Mouse (Mus musculus) megakaryocyte, adult 5-6 weeks (primary cell): ENCODE measurements around the gene Fhl4. TPM values are rescaled to one million over a fixed set of nuclear protein-coding genes. Genes with fewer than 3 reads are reported as not detected.

ENCODE experiments used
- ATAC-seq: 2 replicates; pipeline ENCODE4 v1.8.0; 2016; ENCODE audit warnings: mild to moderate bottlenecking, inconsistent platforms; ENCODE audit not compliant: poor library complexity, severe bottlenecking
- total RNA-seq, 2 experiments: library from RNA; stranded (forward) in 1 of 2; stranded (reverse) in 1 of 2; fragments of 153-499, 151-499 nt in 1 of 2; fragments of 221-1000, 200-1000 nt in 1 of 2; gene quantifications; 2 replicates each; pipeline versions ENCODE4 v1.2.3 to v1.2.4; 2015 to 2017

Gene Fhl4
- 0.09 TPM in 1 of 2 replicates, not detected in the other for total RNA-seq (2015)
- 0.57 TPM in 1 of 2 replicates, not detected in the other for total RNA-seq (2017)

- peak; percentile 81 for ATAC-seq
These were observed at the start of gene Fhl4, which contains the start of gene Tmem263 for GRCm38 (mm10) chr10:85102247-85103084. Gene Fhl4, minus strand, starts transcription at chr10:85102495. Gene Tmem263, plus strand, starts transcription at chr10:85102627.

- no peak for ATAC-seq
These were observed 46.9 kb upstream of the Fhl4 start for GRCm38 (mm10) chr10:85149226-85149625.

- ATAC-seq: no peak
These were observed 44.0 kb upstream of the Fhl4 start for GRCm38 (mm10) chr10:85146282-85146681.

DNA sequence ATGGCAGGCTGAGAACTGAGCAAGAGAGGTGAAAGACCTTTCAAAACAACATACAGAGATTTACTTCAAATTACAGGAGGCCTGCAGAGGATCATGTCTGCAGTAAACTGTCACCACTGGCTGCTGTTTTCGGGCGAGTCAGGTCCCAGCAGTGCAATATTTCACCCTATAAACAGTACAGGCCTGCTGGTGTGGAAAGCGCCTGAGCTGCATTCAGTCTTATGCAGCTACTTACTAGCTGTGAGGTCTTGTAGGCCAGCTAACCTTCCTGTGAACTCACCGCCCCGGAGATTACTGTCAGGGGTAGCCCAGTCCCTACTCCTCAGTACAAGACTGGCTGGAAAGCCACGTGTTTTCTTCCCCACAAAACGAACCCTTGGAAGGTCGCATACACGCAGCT lies 39.2 kb upstream of the Fhl4 start:
- no peak for ATAC-seq

- no peak for ATAC-seq
These were observed 34.3 kb upstream of the Fhl4 start for GRCm38 (mm10) chr10:85136573-85136972.

- peak; percentile 74 for ATAC-seq
These were observed 26.2 kb upstream of the Fhl4 start for GRCm38 (mm10) chr10:85128453-85128852.

- ATAC-seq: peak; percentile 95
These were observed 25.3 kb upstream of the Fhl4 start, which contains the start of gene Mterf2 for GRCm38 (mm10) chr10:85127395-85128287. Gene Mterf2, minus strand, starts transcription at chr10:85128027.

- ATAC-seq: no peak
These were observed 22.9 kb upstream of the Fhl4 start for GRCm38 (mm10) chr10:85125184-85125583.

- no peak for ATAC-seq
These were observed 12.1 kb upstream of the Fhl4 start for GRCm38 (mm10) chr10:85114409-85114808.

DNA sequence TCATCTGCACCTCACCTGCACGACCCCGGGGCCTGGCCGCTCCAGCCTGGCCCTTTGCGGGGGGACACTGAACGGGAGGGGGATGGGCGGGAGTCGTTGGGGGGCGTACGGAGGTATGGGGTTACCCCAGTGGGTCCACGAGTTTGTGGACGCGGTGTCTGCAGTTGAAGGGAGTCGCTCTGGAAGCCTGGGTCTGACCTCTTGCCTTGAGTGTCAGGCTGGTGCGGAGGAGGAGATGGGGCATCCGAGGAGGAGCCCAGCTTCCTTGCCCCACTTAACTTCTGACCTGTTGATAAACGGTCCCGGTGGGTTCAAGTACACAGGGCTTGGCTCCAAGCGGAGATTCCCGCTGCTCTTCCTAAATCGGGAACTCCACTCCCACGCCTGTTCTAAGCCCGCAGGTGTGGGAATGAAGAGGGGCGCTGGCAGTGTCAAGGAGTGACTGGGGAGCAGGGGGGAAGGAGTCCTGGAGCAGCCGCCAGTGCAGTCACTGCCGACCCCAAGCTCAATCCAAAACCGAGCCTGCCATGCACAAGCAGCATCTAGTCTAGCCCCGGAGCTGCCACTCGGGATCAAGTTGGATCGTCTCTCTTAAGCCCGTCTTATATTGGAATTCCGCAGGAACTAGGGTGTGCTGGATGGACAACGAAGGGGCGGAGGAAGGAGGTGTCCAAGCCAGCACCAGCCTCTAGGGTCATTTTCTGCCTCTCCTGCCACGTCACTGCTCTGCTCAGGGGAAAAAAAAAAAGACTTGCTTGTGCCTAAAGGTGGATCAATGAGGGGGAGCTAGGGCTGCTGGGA lies 990 bp upstream of the Fhl4 start:
- peak; percentile 28 for ATAC-seq

- peak; percentile 16; the same call in 1 of the 2 replicates for ATAC-seq
These were observed 454 bp downstream of the Fhl4 start for GRCm38 (mm10) chr10:85101841-85102240.

GRCm38 (mm10) chr10:85071605-85072152 lies 30.6 kb downstream of the Fhl4 start:
- no peak for ATAC-seq

DNA sequence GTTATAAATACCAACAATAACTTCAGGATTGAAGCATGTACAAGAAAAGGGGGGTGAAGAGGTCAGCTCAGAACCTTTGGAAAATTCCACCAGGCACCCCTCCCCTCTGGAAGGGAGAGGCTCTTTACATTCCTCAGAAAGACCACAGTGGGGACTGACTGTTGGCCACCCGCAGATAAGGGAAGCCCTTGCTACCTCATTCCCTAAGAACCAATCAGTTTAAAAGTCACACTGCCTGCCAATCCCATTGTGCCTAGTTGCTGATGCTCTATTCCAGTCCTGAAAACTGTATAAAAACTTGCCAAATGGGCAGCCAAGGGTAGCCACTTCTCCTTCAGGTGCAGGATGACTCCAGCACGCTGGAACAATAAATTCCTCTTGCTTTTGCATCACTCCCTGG lies 47.4 kb downstream of the Fhl4 start:
- ATAC-seq: no peak

DNA sequence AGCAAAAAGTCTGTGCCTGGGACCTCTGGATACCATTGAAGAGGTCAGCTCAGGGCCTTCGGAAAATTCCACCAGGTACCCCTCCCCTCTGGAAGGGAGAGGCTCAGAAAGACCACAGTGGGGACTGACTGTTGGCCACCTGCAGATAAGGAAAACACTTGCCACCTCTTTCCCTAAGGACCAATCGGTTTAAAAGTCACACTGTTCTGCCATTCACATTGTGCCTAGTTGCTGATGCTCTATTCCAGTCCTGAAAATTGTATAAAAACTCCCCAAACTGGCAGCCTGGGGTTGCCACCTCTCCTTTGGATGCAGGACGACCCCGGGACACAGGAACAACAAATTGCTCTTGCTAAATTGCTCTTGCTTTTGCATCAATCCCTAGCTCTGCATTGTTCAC lies 49.8 kb downstream of the Fhl4 start:
- ATAC-seq: no peak

- no peak for ATAC-seq
These were observed 51.6 kb downstream of the Fhl4 start for GRCm38 (mm10) chr10:85050668-85051208.

- no peak for ATAC-seq
These were observed 54.3 kb downstream of the Fhl4 start for GRCm38 (mm10) chr10:85048008-85048407.

- peak; percentile 51; the same call in 1 of the 2 replicates for ATAC-seq
These were observed 55.7 kb downstream of the Fhl4 start for GRCm38 (mm10) chr10:85046585-85046984.
